Mouse (Mus musculus): ENCODE measurements around the gene Fcrl6. TPM values are rescaled to one million over a fixed set of nuclear protein-coding genes. Genes with fewer than 3 reads are reported as not detected.

The Fcrl6 gene
- not detected for total RNA-seq (2021)
- long read RNA-seq, experiment 1 = 0 reads
- long read RNA-seq, experiment 2 = 0 reads

- no peak for DNase-seq
- intact Hi-C loops (cut with DNase I; ENCODE audit: low total_unique reads) = no loop called here
Observed at GRCm38 (mm10) chr1:172602326-172602725, at the start of gene Fcrl6. Fcrl6 (minus strand) TSS chr1:172602551.

- intact Hi-C loops (cut with DNase I; ENCODE audit: low total_unique reads) = no loop called here
- no peak for DNase-seq
Observed at GRCm38 (mm10) chr1:172651288-172651987, 49.1 kb upstream of the Fcrl6 start.

GRCm38 (mm10) chr1:172650519-172651287 is 48.4 kb upstream of the Fcrl6 start:
- intact Hi-C loops (cut with DNase I; ENCODE audit: low total_unique reads) = no loop called here
- DNase-seq = no peak

- intact Hi-C loops (cut with DNase I; ENCODE audit: low total_unique reads) = no loop called here
- DNase-seq = no peak
Observed at GRCm38 (mm10) chr1:172649396-172649795, 47.0 kb upstream of the Fcrl6 start.

GRCm38 (mm10) chr1:172647236-172647635 is 44.9 kb upstream of the Fcrl6 start:
- no peak for DNase-seq
- intact Hi-C loops (cut with DNase I; ENCODE audit: low total_unique reads) = no loop called here

- DNase-seq = no peak
- intact Hi-C loops (cut with DNase I; ENCODE audit: low total_unique reads) = loop anchor here (10.0 kb wide), 1 partner anchor 224 kb away; no protein-coding TSS in a partner anchor
Observed at GRCm38 (mm10) chr1:172638781-172639180, 36.4 kb upstream of the Fcrl6 start.

GRCm38 (mm10) chr1:172637801-172638200 is 35.5 kb upstream of the Fcrl6 start:
- intact Hi-C loops (cut with DNase I; ENCODE audit: low total_unique reads) = loop anchor here (10.0 kb wide), 1 partner anchor 223 kb away; no protein-coding TSS in a partner anchor
- no peak for DNase-seq

GRCm38 (mm10) chr1:172636266-172636665 is 33.9 kb upstream of the Fcrl6 start:
- DNase-seq = no peak
- intact Hi-C loops (cut with DNase I; ENCODE audit: low total_unique reads) = loop anchor here (10.0 kb wide), 1 partner anchor 221 kb away; no protein-coding TSS in a partner anchor

- intact Hi-C loops (cut with DNase I; ENCODE audit: low total_unique reads) = loop anchor here (10.0 kb wide), 1 partner anchor 220 kb away; no protein-coding TSS in a partner anchor
- DNase-seq = no peak
Observed at GRCm38 (mm10) chr1:172635258-172635657, 32.9 kb upstream of the Fcrl6 start.

GRCm38 (mm10) chr1:172634136-172634535 is 31.8 kb upstream of the Fcrl6 start:
- intact Hi-C loops (cut with DNase I; ENCODE audit: low total_unique reads) = loop anchor here (10.0 kb wide), 1 partner anchor 219 kb away; no protein-coding TSS in a partner anchor
- DNase-seq = no peak

- intact Hi-C loops (cut with DNase I; ENCODE audit: low total_unique reads) = loop anchor here (10.0 kb wide), 1 partner anchor 218 kb away; no protein-coding TSS in a partner anchor
- peak; percentile 99 for DNase-seq
Observed at GRCm38 (mm10) chr1:172632451-172633326, 30.3 kb upstream of the Fcrl6 start, which contains the start of gene Dusp23. Dusp23 (minus strand) TSS chr1:172632962.

GRCm38 (mm10) chr1:172631721-172632120 is 29.4 kb upstream of the Fcrl6 start:
- intact Hi-C loops (cut with DNase I; ENCODE audit: low total_unique reads) = loop anchor here (10.0 kb wide), 1 partner anchor 217 kb away; no protein-coding TSS in a partner anchor
- DNase-seq = no peak

- DNase-seq = no peak
- intact Hi-C loops (cut with DNase I; ENCODE audit: low total_unique reads) = loop anchor here (10.0 kb wide), 1 partner anchor 215 kb away; no protein-coding TSS in a partner anchor
Observed at GRCm38 (mm10) chr1:172629831-172630230, 27.5 kb upstream of the Fcrl6 start.

GRCm38 (mm10) chr1:172626306-172626705 is 24.0 kb upstream of the Fcrl6 start:
- intact Hi-C loops (cut with DNase I; ENCODE audit: low total_unique reads) = no loop called here
- DNase-seq = no peak

GRCm38 (mm10) chr1:172624081-172624480 is 21.7 kb upstream of the Fcrl6 start:
- intact Hi-C loops (cut with DNase I; ENCODE audit: low total_unique reads) = no loop called here
- DNase-seq = no peak

- intact Hi-C loops (cut with DNase I; ENCODE audit: low total_unique reads) = no loop called here
Observed at GRCm38 (mm10) chr1:172623599-172623998, 21.2 kb upstream of the Fcrl6 start.

GRCm38 (mm10) chr1:172619235-172619634 is 16.9 kb upstream of the Fcrl6 start:
- intact Hi-C loops (cut with DNase I; ENCODE audit: low total_unique reads) = loop anchor here (5.0 kb wide), 1 partner anchor 87 kb away; no protein-coding TSS in a partner anchor
- DNase-seq = peak; percentile 70

More at GRCm38 (mm10) chr1:172623599-172623998, 21.2 kb upstream of the Fcrl6 start:
- no peak for DNase-seq

GRCm38 (mm10) chr1:172618141-172618540 is 15.8 kb upstream of the Fcrl6 start:
- DNase-seq = no peak
- intact Hi-C loops (cut with DNase I; ENCODE audit: low total_unique reads) = loop anchor here (5.0 kb wide), 1 partner anchor 86 kb away; no protein-coding TSS in a partner anchor
